Mouse (Mus musculus) intestine, embryonic 14.5 days (tissue): ENCODE measurements around the gene Gtf2a2. TPM values are rescaled to one million over a fixed set of nuclear protein-coding genes. Genes with fewer than 3 reads are reported as not detected.

Source experiments
- ATAC-seq: fragments of 200-750 bp; cut with Nextera tagmentation; replicated peaks from 2 replicates; pipeline ENCODE4 v1.8.0; 2017; ENCODE audit warnings: low read depth, moderate number of reproducible peaks, moderate TSS enrichment, moderate library complexity; ENCODE audit not compliant: low FRiP score, low TSS enrichment
- DNase-seq: peaks from one replicate; pipeline ENCODE4 v3.0.0-alpha.2; 2018; ENCODE audit warnings: low spot score
- H3K27ac ChIP-seq: fragments of 300-500 bp; sonication (generic); 2 replicates; pipeline ENCODE4 v1.5.1; 2014; ENCODE audit warnings: low read depth, mild to moderate bottlenecking, control low read depth
- H3K27me3 ChIP-seq: fragments of 300-500 bp; sonication (generic); replicated peaks from 2 replicates; pipeline ENCODE4 v1.6.1; 2014; ENCODE audit warnings: low read length, control low read depth; ENCODE audit not compliant: control insufficient read depth, insufficient read depth
- H3K36me3 ChIP-seq: fragments of 300-500 bp; sonication (generic); 2 replicates; pipeline ENCODE4 v1.6.1; 2014; ENCODE audit warnings: low read length, control low read depth; ENCODE audit not compliant: control insufficient read depth, insufficient read depth
- H3K4me1 ChIP-seq: fragments of 300-500 bp; sonication (generic); replicated peaks from 2 replicates; pipeline ENCODE4 v1.6.1; 2014; ENCODE audit warnings: low read length, control low read depth, mixed read lengths; ENCODE audit not compliant: control insufficient read depth, insufficient read depth
- H3K4me2 ChIP-seq: fragments of 300-500 bp; sonication (generic); 2 replicates; pipeline ENCODE4 v1.6.1; 2014; ENCODE audit warnings: low read length
- H3K4me3 ChIP-seq: fragments of 300-500 bp; sonication (generic); 2 replicates; pipeline ENCODE4 v1.5.1; 2014; ENCODE audit warnings: low read depth, low read length, control low read depth, mixed read lengths
- H3K9ac ChIP-seq: fragments of 300-500 bp; sonication (generic); 2 replicates; pipeline ENCODE4 v1.6.1; 2014; ENCODE audit warnings: mild to moderate bottlenecking, low read length
- H3K9me3 ChIP-seq: fragments of 300-500 bp; sonication (generic); 2 replicates; pipeline ENCODE4 v1.6.1; 2016; ENCODE audit warnings: low read length, control low read depth; ENCODE audit not compliant: control insufficient read depth
- WGBS: fragments of 180-500 bp; shearing (Covaris S2); extraction: QIAGEN DNeasy Blood & Tissue Kit; methylation state at CpG from one replicate; pipeline ENCODE4 v1.1.7; 2014; 5-methylcytosine and 5-hydroxymethylcytosine counted together
- polyA plus RNA-seq: library from polyadenylated mRNA; unstranded; fragments of >200 nt; fragmentation: Nextera tagmentation; extraction: Ambion mirVana; gene quantifications from 2 replicates; pipeline ENCODE4 v1.2.1, GENCODE M21; 2014

Gtf2a2 gene
- polyA plus RNA-seq = 195 and 196 TPM in 2 replicates

DNA sequence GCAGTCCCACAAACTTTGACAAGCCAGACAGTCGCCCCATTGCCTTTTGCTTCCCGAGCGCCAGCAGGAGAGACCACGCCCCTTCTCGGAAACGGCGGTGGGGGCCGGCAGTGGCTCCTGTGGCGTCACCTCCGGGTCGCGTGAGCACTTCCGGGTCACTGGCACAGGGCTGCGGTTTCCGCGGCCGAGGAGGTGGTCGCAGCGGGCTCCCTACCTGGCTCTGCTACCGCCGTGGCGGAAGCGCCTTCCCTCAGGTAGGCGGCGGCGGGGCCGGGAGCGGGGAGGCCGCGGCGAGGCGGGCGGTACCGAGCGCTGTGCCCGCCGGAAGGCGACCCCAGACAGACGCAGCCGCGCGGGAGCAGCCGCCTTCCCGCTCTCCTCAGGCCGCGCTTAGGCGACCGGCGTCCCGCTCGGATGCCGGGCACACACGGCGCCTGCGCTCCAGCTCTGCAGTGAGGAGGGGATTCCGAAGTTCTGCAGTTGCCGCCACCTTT, at the start of gene Gtf2a2:
Gene Gtf2a2 (plus strand): TSS at position 143 of the 494 bp plus-strand sequence.
- ATAC-seq = peak; percentile 98
- Histone ChIP-seq H3K27me3 (no peaks in the 10 kb centered on the region), H3K36me3 (peaks cover 46% of the 10 kb centered on the region), H3K9me3 (no peaks in the 10 kb centered on the region), H3K4me2 (peak within 1 kb of the TSS; percentile 84), H3K9ac (peak within 1 kb of the TSS; percentile 86), H3K27ac (peak within 1 kb of the TSS; percentile 92), H3K4me1 (peaks cover 12% of the 10 kb centered on the region), H3K4me3 (peak within 1 kb of the TSS; percentile 92)
- WGBS = under 1% methylated on average over 49 of the region's 57 CpGs
- DNase-seq = peak; percentile 96

DNA sequence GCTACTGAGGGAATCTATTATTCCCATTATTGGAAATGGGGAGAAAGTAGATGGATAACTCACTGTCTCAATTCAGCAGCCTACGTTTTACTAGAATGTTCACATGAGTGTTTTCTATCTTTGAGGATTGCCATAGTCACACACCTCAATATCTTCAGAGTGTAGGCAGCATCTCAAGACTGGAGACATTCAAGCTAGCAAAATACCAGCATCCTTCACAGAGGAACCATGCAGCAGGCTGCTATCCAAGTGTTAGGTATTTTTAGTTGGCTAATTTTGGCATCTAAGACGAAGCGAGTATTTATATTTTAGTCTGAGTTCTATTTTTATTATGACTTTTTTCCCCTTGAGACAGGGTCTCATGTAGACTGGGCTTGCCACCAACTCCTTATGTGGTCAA, 48.0 kb upstream of the Gtf2a2 start:
- DNase-seq (no peak), ATAC-seq (no peak)
- Histone ChIP-seq H3K27ac (no peak overlapping the region), H3K36me3 (no peaks in the 10 kb centered on the region), H3K4me1 (no peaks in the 10 kb centered on the region), H3K27me3 (no peaks in the 10 kb centered on the region), H3K9me3 (no peaks in the 10 kb centered on the region), H3K9ac (no peak overlapping the region), H3K4me2 (no peak overlapping the region), H3K4me3 (no peak overlapping the region)
- 78% methylated on average over 3 of the region's 3 CpGs for WGBS

DNA sequence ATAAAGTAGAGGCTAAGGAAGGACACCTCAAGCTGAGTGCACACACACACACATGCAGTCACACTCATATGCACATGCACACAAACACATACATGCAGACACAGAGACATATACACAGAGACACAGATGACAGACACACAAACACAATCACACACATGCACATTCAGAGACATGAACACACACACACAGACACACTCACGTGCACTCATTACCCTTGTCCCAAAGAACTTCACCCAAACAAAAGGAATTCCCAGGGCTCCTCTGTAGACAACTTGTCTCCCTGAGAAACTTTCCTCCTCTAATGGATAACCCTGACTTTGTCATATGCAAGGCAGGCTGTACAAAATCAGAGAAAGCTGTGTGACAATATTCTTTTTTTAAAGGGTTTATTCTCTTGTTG, 26.8 kb upstream of the Gtf2a2 start:
- Histone ChIP-seq H3K27me3 (no peaks in the 10 kb centered on the region), H3K4me1 (peaks cover 5% of the 10 kb centered on the region), H3K9ac (no peak overlapping the region), H3K4me3 (no peak overlapping the region), H3K9me3 (no peaks in the 10 kb centered on the region), H3K4me2 (no peak overlapping the region), H3K36me3 (no peaks in the 10 kb centered on the region), H3K27ac (no peak overlapping the region)
- DNase-seq = no peak
- 80% methylated on average over 1 of the region's 1 CpGs for WGBS
- no peak for ATAC-seq

DNA sequence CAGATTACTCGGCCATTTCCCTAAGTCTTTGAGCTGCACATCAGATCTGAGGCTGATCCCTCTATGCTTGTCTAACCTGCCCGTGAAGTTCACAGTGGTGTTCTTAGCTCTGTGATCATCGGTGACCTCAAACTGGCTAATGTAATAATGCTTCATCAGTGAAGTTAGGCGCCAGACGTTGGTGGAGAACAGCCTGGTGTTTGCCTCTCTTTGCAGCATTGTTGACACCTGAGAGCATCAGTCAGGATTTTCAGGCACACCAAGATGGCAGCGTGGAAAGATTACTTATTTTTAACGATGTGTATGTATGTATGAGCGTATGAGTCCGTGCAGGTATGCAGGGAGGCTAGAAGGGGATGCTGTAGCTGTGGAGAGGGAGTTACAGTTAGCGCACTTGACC, 26.3 kb upstream of the Gtf2a2 start:
- H3K27me3 ChIP-seq = no peaks in the 10 kb centered on the region
- H3K9me3 ChIP-seq = no peaks in the 10 kb centered on the region
- DNase-seq (no peak), ATAC-seq (no peak)
- no peak overlapping the region for H3K9ac ChIP-seq
- H3K4me3 ChIP-seq = no peak overlapping the region
- peaks cover 10% of the 10 kb centered on the region for H3K4me1 ChIP-seq
- WGBS = 72% methylated on average over 10 of the region's 10 CpGs
- H3K4me2 ChIP-seq = no peak overlapping the region
- no peaks in the 10 kb centered on the region for H3K36me3 ChIP-seq
- H3K27ac ChIP-seq = no peak overlapping the region

DNA sequence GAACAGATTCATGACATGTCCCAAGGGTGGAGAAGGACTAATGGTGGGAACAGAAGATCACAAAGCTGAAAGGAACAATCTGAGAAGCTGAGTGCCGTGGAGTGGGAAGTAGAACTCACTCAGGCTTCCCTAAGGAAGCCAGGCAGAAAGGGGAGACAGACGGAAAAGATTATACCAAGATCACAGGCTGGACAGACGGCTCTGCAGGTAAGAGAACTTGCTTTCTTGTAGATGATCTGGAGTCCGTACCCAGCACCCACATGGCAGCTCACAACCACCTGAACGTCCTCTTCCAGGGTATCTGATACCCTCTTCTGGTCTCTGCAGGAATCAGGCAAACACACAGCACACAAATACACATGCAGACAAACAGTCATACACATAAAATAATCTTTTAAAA, 25.8 kb upstream of the Gtf2a2 start:
- no peaks in the 10 kb centered on the region for H3K9me3 ChIP-seq
- H3K27ac ChIP-seq = no peak overlapping the region
- H3K4me2 ChIP-seq = no peak overlapping the region
- no peaks in the 10 kb centered on the region for H3K27me3 ChIP-seq
- H3K9ac ChIP-seq = no peak overlapping the region
- ATAC-seq (no peak), DNase-seq (no peak)
- 84% methylated on average over 5 of the region's 5 CpGs for WGBS
- peaks cover 12% of the 10 kb centered on the region for H3K4me1 ChIP-seq
- H3K4me3 ChIP-seq = no peak overlapping the region
- H3K36me3 ChIP-seq = 0 out of 2 replicates have a peak, but pooled peaks cover 1% of the 10 kb centered on the region

DNA sequence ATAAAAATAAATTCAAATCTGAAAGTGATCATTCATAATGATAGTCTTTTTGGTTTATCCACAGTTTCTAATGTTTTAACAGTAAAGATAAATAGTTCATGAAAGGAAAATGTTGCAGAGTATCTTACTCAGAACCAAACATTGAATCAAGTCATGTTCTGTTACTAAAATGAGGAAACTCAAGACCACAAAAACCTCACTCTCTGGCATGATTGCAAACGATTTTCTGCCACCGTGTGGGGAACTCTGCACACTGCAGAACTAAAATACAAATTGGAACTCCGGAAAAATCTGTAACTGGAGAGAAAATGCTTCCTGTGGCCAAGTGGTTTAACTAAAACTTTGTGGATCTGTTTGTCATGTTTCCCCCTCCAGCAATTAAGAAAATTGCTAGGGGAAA, 24.8 kb upstream of the Gtf2a2 start:
- ATAC-seq (no peak), DNase-seq (peak; percentile 84)
- no peak overlapping the region for H3K27ac ChIP-seq
- H3K27me3 ChIP-seq = no peaks in the 10 kb centered on the region
- H3K9me3 ChIP-seq = no peaks in the 10 kb centered on the region
- peaks cover 12% of the 10 kb centered on the region for H3K36me3 ChIP-seq
- H3K4me1 ChIP-seq = peaks cover 12% of the 10 kb centered on the region
- no peak overlapping the region for H3K4me2 ChIP-seq
- H3K4me3 ChIP-seq = no peak overlapping the region
- WGBS = 0% methylated on average over 3 of the region's 3 CpGs
- no peak overlapping the region for H3K9ac ChIP-seq

DNA sequence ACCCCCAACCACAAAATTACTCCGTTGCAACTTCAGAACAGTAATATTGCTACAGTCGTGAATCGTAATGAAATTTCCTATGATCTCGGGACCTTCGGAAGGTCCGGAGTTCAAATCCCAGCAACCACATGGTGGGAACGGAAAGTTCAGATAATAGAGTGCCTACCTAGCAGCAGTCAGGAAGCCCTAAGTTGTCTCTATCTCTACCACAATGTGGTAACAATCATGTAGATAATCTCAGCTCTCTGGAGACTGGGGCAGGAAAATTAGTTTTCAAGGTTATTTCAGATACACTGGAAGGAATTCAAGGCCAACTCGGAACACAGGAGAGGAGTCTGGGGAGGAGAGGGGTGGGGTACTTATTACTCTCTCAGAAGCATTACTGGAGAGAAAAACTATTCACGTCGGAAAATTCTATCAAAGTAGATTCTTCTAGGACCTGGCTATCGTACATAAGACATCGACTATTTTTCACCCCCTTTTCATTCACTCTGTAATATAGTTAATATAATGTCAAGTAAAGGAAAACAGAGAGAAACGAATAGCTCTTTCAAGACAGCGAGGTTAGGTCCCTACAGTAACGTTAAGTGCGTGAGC, 23.5 kb upstream of the Gtf2a2 start:
- DNase-seq = no peak
- peaks cover 16% of the 10 kb centered on the region for H3K4me1 ChIP-seq
- H3K27me3 ChIP-seq = no peaks in the 10 kb centered on the region
- peak overlapping the region; percentile 96 for H3K27ac ChIP-seq
- peak overlapping the region; percentile 96 for H3K4me3 ChIP-seq
- H3K9ac ChIP-seq = peak overlapping the region; percentile 27
- peak overlapping the region; percentile 81 for H3K4me2 ChIP-seq
- 37% methylated on average over 16 of the region's 16 CpGs for WGBS
- H3K36me3 ChIP-seq = peaks cover 13% of the 10 kb centered on the region
- no peaks in the 10 kb centered on the region for H3K9me3 ChIP-seq
- ATAC-seq = peak; percentile 4; the same call in 1 of the 2 replicates

DNA sequence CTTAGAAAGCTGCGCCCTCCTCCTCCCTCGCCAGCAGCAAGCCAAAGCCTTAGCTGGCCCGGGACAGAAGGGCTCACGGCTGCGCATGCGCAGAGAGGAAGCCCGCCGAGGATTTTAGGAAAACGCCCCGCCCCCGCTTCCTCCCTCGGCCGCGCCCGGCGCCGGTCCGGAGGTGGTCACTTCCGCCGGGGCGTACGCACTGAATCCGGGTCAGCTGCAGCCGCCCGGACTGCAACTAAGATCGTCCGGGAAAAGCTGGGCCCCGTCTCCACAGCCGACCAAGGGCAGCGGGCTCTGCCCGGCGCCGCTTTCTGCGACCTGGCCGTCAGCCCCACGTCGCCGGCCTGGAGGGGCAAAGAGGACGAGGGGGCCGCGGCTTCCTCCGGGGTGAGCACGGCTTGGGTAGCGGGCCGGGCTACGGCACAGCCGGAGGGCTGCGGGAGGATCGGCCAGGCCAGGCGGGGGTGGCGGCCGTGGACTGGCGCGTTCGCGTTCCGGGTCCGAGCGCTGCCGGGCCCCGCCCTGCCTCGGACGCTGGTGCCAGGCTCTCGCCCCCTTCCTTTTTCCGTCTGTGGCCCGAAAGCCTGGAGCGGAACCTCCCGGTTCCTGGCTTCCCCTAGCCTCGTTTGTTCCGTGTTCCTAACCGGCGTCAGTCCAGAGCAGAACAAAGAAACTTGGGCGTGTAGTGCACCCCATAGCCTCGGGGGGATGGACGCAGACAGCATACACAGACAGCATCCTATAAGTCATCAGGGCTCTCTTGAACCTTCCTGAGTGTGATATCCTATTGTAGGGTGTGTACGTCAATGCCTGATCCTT, 22.8 kb upstream of the Gtf2a2 start, which contains the start of gene Bnip2:
Gene Bnip2 (plus strand): TSS at position 164 of the 819 bp plus-strand sequence.
- Histone ChIP-seq H3K27ac (peak within 1 kb of the TSS; percentile 96), H3K9ac (peak within 1 kb of the TSS; percentile 98), H3K27me3 (no peaks in the 10 kb centered on the region), H3K9me3 (no peaks in the 10 kb centered on the region), H3K4me1 (peaks cover 16% of the 10 kb centered on the region), H3K36me3 (peaks cover 13% of the 10 kb centered on the region), H3K4me3 (peak within 1 kb of the TSS; percentile 96), H3K4me2 (peak within 1 kb of the TSS; percentile 81)
- ATAC-seq = peak; percentile 94
- peak; percentile 96 for DNase-seq
- under 1% methylated on average over 76 of the region's 76 CpGs for WGBS
